Comparison of ENCODE assay signal across 8 mouse cellular contexts in genomic region chr9:21031251-21031895, GRCm38 (mm10). TPM values are rescaled to one million over a fixed set of nuclear protein-coding genes. Genes with fewer than 3 reads are reported as not detected.
DNase-seq lines count a peak whose midpoint lies in the region; ATAC-seq and TF ChIP-seq lines count a peak whose summit lies in the region.

No protein-coding gene starts in this region.

- H3K36me3 ChIP-seq in hindbrain, postnatal 0 days (ENCODE audit: insufficient read depth, low read length) = no peaks in the 10 kb centered on the region

- peak overlapping the region; percentile 44 for H3K4me3 ChIP-seq in cerebellum, adult 2 months (replicated peaks; ENCODE audit: insufficient read depth, low read depth, low read length)
- H3K4me3 ChIP-seq in cortical plate, adult 2 months (ENCODE audit: insufficient read depth, low read length) = peak overlapping the region; percentile 79
- H3K4me3 ChIP-seq in gastrocnemius, adult 2 months = peak overlapping the region; percentile 83
- peak overlapping the region; percentile 56 for H3K4me3 ChIP-seq in hindbrain, postnatal 0 days (ENCODE audit: low read length)

- H3K27ac ChIP-seq in cerebellum, adult 2 months (ENCODE audit: insufficient read depth, low read length) = no peak overlapping the region
- H3K27ac ChIP-seq in cortical plate, adult 2 months (ENCODE audit: insufficient read depth, low read length) = peak overlapping the region; percentile 87
- H3K27ac ChIP-seq in gastrocnemius, adult 2 months = peak overlapping the region; percentile 84
- H3K27ac ChIP-seq in hindbrain, postnatal 0 days = peak overlapping the region; percentile 68; the same call in 1 of the 2 replicates

- H3K27me3 ChIP-seq in cerebellum, adult 2 months (ENCODE audit: control insufficient read depth, insufficient read depth, low read length) = no peaks in the 10 kb centered on the region; the same call in 1 of the 2 replicates
- H3K27me3 ChIP-seq in hindbrain, postnatal 0 days (ENCODE audit: insufficient read depth, low read length) = peaks cover 46% of the 10 kb centered on the region

- peaks cover 9% of the 10 kb centered on the region for H3K4me1 ChIP-seq in cerebellum, adult 2 months (ENCODE audit: control insufficient read depth, insufficient read depth, low read length)
- H3K4me1 ChIP-seq in cortical plate, adult 2 months (ENCODE audit: control insufficient read depth, insufficient read depth, low read length) = peaks cover 1% of the 10 kb centered on the region; the same call in 1 of the 2 replicates
- H3K4me1 ChIP-seq in hindbrain, postnatal 0 days (ENCODE audit: insufficient read depth, low read length) = peaks cover 29% of the 10 kb centered on the region

- no peak for TF ChIP-seq CTCF in cerebellum, adult 2 months (IDR thresholded peaks at IDR 0.05; ENCODE audit: borderline replicate concordance, insufficient read depth, low read depth, low read length)
- TF ChIP-seq CTCF in cortical plate, adult 2 months (IDR thresholded peaks at IDR 0.05; ENCODE audit: extremely low read depth, insufficient read depth, low read length) = no peak
- no peak for TF ChIP-seq CTCF in gastrocnemius, adult 2 months (IDR thresholded peaks at IDR 0.05)
- no peak; the same call in 1 of the 2 replicates for TF ChIP-seq CTCF in hindbrain, postnatal 0 days (IDR thresholded peaks at IDR 0.05; ENCODE audit: low read depth)

- peak; percentile 63 for ATAC-seq in hindbrain, postnatal 0 days
- ATAC-seq in megakaryocyte progenitor cell, adult 5-6 weeks (replicated peaks; ENCODE audit: poor library complexity) = peak; percentile 15

- peak overlapping the region; percentile 98 for H3K4me2 ChIP-seq in hindbrain, postnatal 0 days (ENCODE audit: low read depth, low read length)

- intact Hi-C loops in gastrocnemius, adult 2 months (cut with DNase I) = loop anchor here (2.0 to 5.0 kb wide), 2 partner anchors 101 to 131 kb away; partner anchors contain the start of gene Tyk2
- intact Hi-C loops in left cerebral cortex, postnatal 10 days (cut with DNase I) = loop anchor here (5.0 kb wide), 2 partner anchors 41 to 101 kb away; partner anchors contain the start of genes Fdx1l, Gm49373 and Tyk2

- WGBS in cerebellum, adult 2 months = under 1% methylated on average over 36 of the region's 36 CpGs
- 0% methylated on average over 36 of the region's 36 CpGs for WGBS in hindbrain, postnatal 0 days

- H3K9me3 ChIP-seq in hindbrain, postnatal 0 days (ENCODE audit: low read length) = no peaks in the 10 kb centered on the region

- peak overlapping the region; percentile 59 for H3K9ac ChIP-seq in hindbrain, postnatal 0 days (replicated peaks; ENCODE audit: low read length)

- peak; percentile 34 to 40 for DNase-seq in cerebellum, adult 2 months
- DNase-seq in cerebellum, adult 9-10 months = no peak
- DNase-seq in gastrocnemius, adult 2 months = peak; percentile 78
- DNase-seq in hindbrain, postnatal 0 days (ENCODE audit: low spot score) = peak; percentile 81
- DNase-seq in left cerebral cortex, postnatal 10 days (ENCODE audit: extremely low spot score in 1 of 2, low spot score in 2 of 2) = peak; percentile 77 to 84
- DNase-seq in spleen, adult 12 weeks (ENCODE audit: low spot score) = peak; percentile 59

- TF ChIP-seq POLR2A in cerebellum, adult 2 months (IDR thresholded peaks at IDR 0.05; ENCODE audit: borderline replicate concordance, insufficient read depth, low read length) = no peak
- TF ChIP-seq POLR2A in cortical plate, adult 2 months (IDR thresholded peaks at IDR 0.05; ENCODE audit: extremely low read depth, insufficient read depth, low read length) = peak; percentile 69; the same call in 1 of the 2 replicates

RNA-seq across cellular contexts. Expression of gene Icam5, which starts 0.5 kb away (rescaled TPM):
- polyA plus RNA-seq in cerebellum, adult 2 months (2012; rRNA removed) = 1.6 and 2.5 TPM in 2 replicates
- polyA plus RNA-seq in cortical plate, adult 2 months (2012; rRNA removed) = 176 and 200 TPM in 2 replicates
- not detected for total RNA-seq in gastrocnemius, adult 2 months (2021)
- total RNA-seq in hindbrain, postnatal 0 days (2014; rRNA removed) = 9.1 and 9.7 TPM in 2 replicates
- polyA plus RNA-seq in hindbrain, postnatal 0 days (2015; fragmentation: Nextera tagmentation; extraction: Ambion mirVana) = 3.6 and 3.7 TPM in 2 replicates
- 100 to 1,000 TPM; 204 to 220 TPM for total RNA-seq in left cerebral cortex, postnatal 10 days (2021)
- total RNA-seq in megakaryocyte progenitor cell, adult 5-6 weeks (2015) = not detected in 2 replicates
- 0.21 and 0.24 TPM in 2 replicates for total RNA-seq in megakaryocyte progenitor cell, adult 5-6 weeks (2017)

RNA-seq across cellular contexts. Expression of gene Icam4, which starts 2.2 kb away (rescaled TPM):
- 0.32 and 0.65 TPM in 2 replicates for polyA plus RNA-seq in cerebellum, adult 2 months (2012; rRNA removed)
- 1.7 and 2.3 TPM in 2 replicates for polyA plus RNA-seq in cortical plate, adult 2 months (2012; rRNA removed)
- total RNA-seq in gastrocnemius, adult 2 months (2021) = 1 to 10 TPM; 1.2 to 2.2 TPM
- total RNA-seq in hindbrain, postnatal 0 days (2014; rRNA removed) = not detected in 2 replicates
- polyA plus RNA-seq in hindbrain, postnatal 0 days (2015; fragmentation: Nextera tagmentation; extraction: Ambion mirVana) = 0.15 TPM in 1 of 2 replicates, not detected in the other
- under 1 TPM in 1 of 2 experiments, not detected in 1; 0.63 TPM for total RNA-seq in left cerebral cortex, postnatal 10 days (2021)
- 4.5 and 7.8 TPM in 2 replicates for total RNA-seq in megakaryocyte progenitor cell, adult 5-6 weeks (2015)
- 3.7 and 4.0 TPM in 2 replicates for total RNA-seq in megakaryocyte progenitor cell, adult 5-6 weeks (2017)

RNA-seq across cellular contexts. Expression of gene Icam1, which starts 15.6 kb away (rescaled TPM):
- 1.4 and 1.6 TPM in 2 replicates for polyA plus RNA-seq in cerebellum, adult 2 months (2012; rRNA removed)
- 2.8 and 3.6 TPM in 2 replicates for polyA plus RNA-seq in cortical plate, adult 2 months (2012; rRNA removed)
- total RNA-seq in gastrocnemius, adult 2 months (2021) = 1 to 10 TPM; 1.7 to 1.9 TPM
- total RNA-seq in hindbrain, postnatal 0 days (2014; rRNA removed) = 4.3 and 5.0 TPM in 2 replicates
- 3.8 and 4.4 TPM in 2 replicates for polyA plus RNA-seq in hindbrain, postnatal 0 days (2015; fragmentation: Nextera tagmentation; extraction: Ambion mirVana)
- total RNA-seq in left cerebral cortex, postnatal 10 days (2021) = 1 to 10 TPM; 3.1 to 3.3 TPM
- 5.3 and 6.9 TPM in 2 replicates for total RNA-seq in megakaryocyte progenitor cell, adult 5-6 weeks (2015)
- total RNA-seq in megakaryocyte progenitor cell, adult 5-6 weeks (2017) = 9.2 and 9.8 TPM in 2 replicates

RNA-seq across cellular contexts. Expression of gene Mrpl4, which starts 28.8 kb away (rescaled TPM):
- polyA plus RNA-seq in cerebellum, adult 2 months (2012; rRNA removed) = 135 and 139 TPM in 2 replicates
- polyA plus RNA-seq in cortical plate, adult 2 months (2012; rRNA removed) = 108 and 109 TPM in 2 replicates
- 10 to 100 TPM; 51.8 to 70.0 TPM for total RNA-seq in gastrocnemius, adult 2 months (2021)
- 104 and 107 TPM in 2 replicates for total RNA-seq in hindbrain, postnatal 0 days (2014; rRNA removed)
- polyA plus RNA-seq in hindbrain, postnatal 0 days (2015; fragmentation: Nextera tagmentation; extraction: Ambion mirVana) = 117 and 124 TPM in 2 replicates
- 10 to 100 TPM; 53.3 to 56.0 TPM for total RNA-seq in left cerebral cortex, postnatal 10 days (2021)
- total RNA-seq in megakaryocyte progenitor cell, adult 5-6 weeks (2015) = 42.0 and 48.1 TPM in 2 replicates
- total RNA-seq in megakaryocyte progenitor cell, adult 5-6 weeks (2017) = 44.1 and 50.7 TPM in 2 replicates

RNA-seq across cellular contexts. Expression of gene Zglp1, which starts 35.5 kb away (rescaled TPM):
- polyA plus RNA-seq in cerebellum, adult 2 months (2012; rRNA removed) = 1.0 TPM in 1 of 2 replicates, not detected in the other
- 1.8 and 2.1 TPM in 2 replicates for polyA plus RNA-seq in cortical plate, adult 2 months (2012; rRNA removed)
- not detected for total RNA-seq in gastrocnemius, adult 2 months (2021)
- total RNA-seq in hindbrain, postnatal 0 days (2014; rRNA removed) = 1.1 and 2.2 TPM in 2 replicates
- 0.16 TPM in 1 of 2 replicates, not detected in the other for polyA plus RNA-seq in hindbrain, postnatal 0 days (2015; fragmentation: Nextera tagmentation; extraction: Ambion mirVana)
- under 1 TPM in 1 of 2 experiments, not detected in 1; 0.97 TPM for total RNA-seq in left cerebral cortex, postnatal 10 days (2021)
- total RNA-seq in megakaryocyte progenitor cell, adult 5-6 weeks (2015) = 1.6 TPM in 1 of 2 replicates, not detected in the other
- total RNA-seq in megakaryocyte progenitor cell, adult 5-6 weeks (2017) = 0.96 TPM in 1 of 2 replicates, not detected in the other

Comparison
In these comparisons a context has a peak if more than half of its experiments do, and no peak if none do; other contexts are left out.
1. RNA of gene Icam5, which starts 0.5 kb away (total RNA-seq): 204 to 220 TPM in left cerebral cortex, postnatal 10 days; 9.1 to 9.7 TPM in hindbrain, postnatal 0 days, 0.21 to 0.24 TPM in megakaryocyte progenitor cell, adult 5-6 weeks and not detected in gastrocnemius, adult 2 months; every median in the first group is over 10 times any median in the second.
2. Peak in every context shown above with its lines, with median percentiles within 50 percentile points of each other: H3K4me3 ChIP-seq.